Mouse (Mus musculus): Measurements from ENCODE around the gene Acaca.

Acaca gene

GRCm38 (mm10) chr11:84128943-84129798 lies at the start of gene Acaca, which contains the start of gene Tada2a:
Gene Acaca, plus strand, starts transcription at chr11:84129672.
Gene Tada2a, minus strand, starts transcription at chr11:84129600.
- peak; percentile 78 for DNase-seq

GRCm38 (mm10) chr11:84079887-84080286 lies 49.6 kb upstream of the Acaca start:
- DNase-seq = no peak

- DNase-seq = no peak
Observed at GRCm38 (mm10) chr11:84080327-84080726, 49.1 kb upstream of the Acaca start.

GRCm38 (mm10) chr11:84081901-84082300 lies 47.6 kb upstream of the Acaca start:
- no peak for DNase-seq

- no peak for DNase-seq
Observed at GRCm38 (mm10) chr11:84090572-84090971, 38.9 kb upstream of the Acaca start.

- no peak for DNase-seq
Observed at GRCm38 (mm10) chr11:84095084-84095483, 34.4 kb upstream of the Acaca start.

- no peak for DNase-seq
Observed at GRCm38 (mm10) chr11:84097251-84097998, 32.0 kb upstream of the Acaca start.

- no peak for DNase-seq
Observed at GRCm38 (mm10) chr11:84101182-84101581, 28.3 kb upstream of the Acaca start.

GRCm38 (mm10) chr11:84104036-84104435 lies 25.4 kb upstream of the Acaca start:
- no peak for DNase-seq

GRCm38 (mm10) chr11:84107137-84107536 lies 22.3 kb upstream of the Acaca start:
- DNase-seq = no peak

GRCm38 (mm10) chr11:84113623-84114022 lies 15.8 kb upstream of the Acaca start:
- no peak for DNase-seq

GRCm38 (mm10) chr11:84115646-84116045 lies 13.8 kb upstream of the Acaca start:
- no peak for DNase-seq

- no peak for DNase-seq
Observed at GRCm38 (mm10) chr11:84116221-84116620, 13.3 kb upstream of the Acaca start.

GRCm38 (mm10) chr11:84117431-84117830 lies 12.0 kb upstream of the Acaca start:
- no peak for DNase-seq

- DNase-seq = no peak
Observed at GRCm38 (mm10) chr11:84121051-84121956, 8.2 kb upstream of the Acaca start.

GRCm38 (mm10) chr11:84127977-84128376 lies 1.5 kb upstream of the Acaca start:
- DNase-seq = no peak

- DNase-seq = no peak
Observed at GRCm38 (mm10) chr11:84129799-84130185, 320 bp downstream of the Acaca start.

- DNase-seq = no peak
Observed at GRCm38 (mm10) chr11:84134331-84134860, 4.9 kb downstream of the Acaca start.

- no peak for DNase-seq
Observed at GRCm38 (mm10) chr11:84136453-84136852, 7.0 kb downstream of the Acaca start.

GRCm38 (mm10) chr11:84141752-84142151 lies 12.3 kb downstream of the Acaca start:
- DNase-seq = peak; percentile 60

GRCm38 (mm10) chr11:84145201-84145798 lies 15.8 kb downstream of the Acaca start:
- no peak for DNase-seq

GRCm38 (mm10) chr11:84146081-84146480 lies 16.6 kb downstream of the Acaca start:
- no peak for DNase-seq
